Comparison of ENCODE assay signal across 30 mouse cellular contexts in the genomic region with DNA sequence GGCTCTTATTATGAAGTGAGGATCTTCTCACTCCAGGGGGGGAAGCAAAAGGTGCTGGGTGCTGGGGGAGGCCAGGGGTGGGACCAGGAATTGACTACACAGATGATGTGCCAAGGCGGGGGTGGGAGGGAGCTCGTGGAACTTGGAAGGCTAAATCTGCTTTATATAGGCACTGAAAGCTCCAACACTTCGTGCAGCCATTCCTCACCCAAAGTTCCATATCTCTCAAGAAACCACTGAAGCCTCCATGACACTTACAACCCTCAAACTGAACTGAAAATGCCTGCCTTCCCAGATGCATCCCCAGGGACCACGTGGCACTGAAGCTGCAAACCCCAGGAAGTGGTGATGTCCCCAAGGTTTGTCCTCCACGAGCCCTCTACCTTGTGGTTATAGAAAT. TPM values are rescaled to one million over a fixed set of nuclear protein-coding genes. Genes with fewer than 3 reads are reported as not detected.
DNase-seq lines count a peak whose midpoint lies in the region; ATAC-seq lines count a peak whose summit lies in the region.
"Had no signal": no experiment of that assay in that cellular context is flagged by ENCODE, and none has a peak within 500 bp of the region (broad histone marks: within the 10 kb centered on the region; RNA-seq: fewer than 3 reads in every experiment).

No protein-coding gene starts in this region.

- intact Hi-C loops in left cerebral cortex, postnatal 4 days (cut with DNase I): no loop called here

- peak; percentile 52; the same call in 1 of the 2 replicates for ATAC-seq in frontal cortex, adult (ENCODE audit: low TSS enrichment)
- ATAC-seq in lung, embryonic 15.5 days (ENCODE audit: borderline replicate concordance, extremely low read depth, low FRiP score, low TSS enrichment): no peak
- no peak for ATAC-seq in midbrain, embryonic 11.5 days (ENCODE audit: low FRiP score)
- no peak for ATAC-seq in midbrain, embryonic 16.5 days
- ATAC-seq: forebrain, embryonic 15.5 days; hindbrain, postnatal 0 days had no signal

- peaks cover 46% of the 10 kb centered on the region for H3K4me1 ChIP-seq in lung, embryonic 15.5 days
- H3K4me1 ChIP-seq in midbrain, embryonic 11.5 days (ENCODE audit: control insufficient read depth, insufficient read depth, low read length): no peaks in the 10 kb centered on the region
- H3K4me1 ChIP-seq in midbrain, embryonic 16.5 days (ENCODE audit: control insufficient read depth, insufficient read depth, low read length): no peaks in the 10 kb centered on the region
- H3K4me1 ChIP-seq: forebrain, embryonic 12.5 days; forebrain, embryonic 15.5 days; hindbrain, embryonic 13.5 days had no signal

- H3K9me3 ChIP-seq in lung, embryonic 15.5 days: no peaks in the 10 kb centered on the region
- H3K9me3 ChIP-seq in midbrain, embryonic 11.5 days (ENCODE audit: control insufficient read depth, low read length): no peaks in the 10 kb centered on the region
- no peaks in the 10 kb centered on the region for H3K9me3 ChIP-seq in midbrain, embryonic 16.5 days (replicated peaks; ENCODE audit: control insufficient read depth, low read length, poor library complexity, severe bottlenecking)
- H3K9me3 ChIP-seq: embryonic facial prominence, embryonic 10.5 days; embryonic facial prominence, embryonic 13.5 days; forebrain, embryonic 12.5 days; forebrain, embryonic 15.5 days; heart, embryonic 12.5 days; heart, embryonic 15.5 days; hindbrain, embryonic 10.5 days; hindbrain, embryonic 13.5 days had no signal

- no peak overlapping the region for H3K4me3 ChIP-seq in lung, embryonic 15.5 days
- no peak overlapping the region for H3K4me3 ChIP-seq in midbrain, embryonic 11.5 days (ENCODE audit: low read depth, low read length)
- H3K4me3 ChIP-seq in midbrain, embryonic 16.5 days (ENCODE audit: low read depth, low read length): no peak overlapping the region
- H3K4me3 ChIP-seq: embryonic facial prominence, embryonic 10.5 days; embryonic facial prominence, embryonic 13.5 days; erythroblast, embryonic 14.5 days; forebrain, embryonic 12.5 days; forebrain, embryonic 15.5 days; heart, embryonic 12.5 days; heart, embryonic 15.5 days; hindbrain, embryonic 10.5 days; hindbrain, embryonic 13.5 days had no signal

- no peaks in the 10 kb centered on the region for H3K36me3 ChIP-seq in lung, embryonic 15.5 days
- H3K36me3 ChIP-seq in midbrain, embryonic 11.5 days (ENCODE audit: control insufficient read depth, insufficient read depth, low read length): peaks cover 10% of the 10 kb centered on the region
- no peaks in the 10 kb centered on the region; the same call in none of the 2 replicates for H3K36me3 ChIP-seq in midbrain, embryonic 16.5 days (ENCODE audit: control insufficient read depth, insufficient read depth, low read length)
- H3K36me3 ChIP-seq: embryonic facial prominence, embryonic 13.5 days; heart, embryonic 12.5 days; heart, embryonic 15.5 days had no signal

- no peak overlapping the region for H3K9ac ChIP-seq in lung, embryonic 15.5 days
- H3K9ac ChIP-seq in midbrain, embryonic 11.5 days (ENCODE audit: low read length): no peak overlapping the region
- no peak overlapping the region for H3K9ac ChIP-seq in midbrain, embryonic 16.5 days (ENCODE audit: low read depth, low read length)
- H3K9ac ChIP-seq: embryonic facial prominence, embryonic 13.5 days; forebrain, embryonic 12.5 days; forebrain, embryonic 15.5 days; heart, embryonic 12.5 days; heart, embryonic 15.5 days; hindbrain, embryonic 13.5 days had no signal

- no peaks in the 10 kb centered on the region for H3K27me3 ChIP-seq in lung, embryonic 15.5 days
- no peaks in the 10 kb centered on the region for H3K27me3 ChIP-seq in midbrain, embryonic 11.5 days (ENCODE audit: control insufficient read depth, insufficient read depth, low read length)
- no peaks in the 10 kb centered on the region for H3K27me3 ChIP-seq in midbrain, embryonic 16.5 days (ENCODE audit: control insufficient read depth, insufficient read depth, low read depth, low read length)
- H3K27me3 ChIP-seq: embryonic facial prominence, embryonic 13.5 days; forebrain, embryonic 12.5 days; forebrain, embryonic 15.5 days; heart, embryonic 12.5 days; heart, embryonic 15.5 days; hindbrain, embryonic 13.5 days had no signal

- no peak for DNase-seq in frontal cortex, postnatal 36 days (ENCODE audit: low spot score in 2 of 2)
- no peak for DNase-seq in lung, adult 18-20 months
- DNase-seq in midbrain, embryonic 11.5 days (ENCODE audit: low spot score, missing footprints): peak; percentile 51
- DNase-seq in left cerebral cortex, postnatal 4 days: no peak
- DNase-seq in kidney, adult 18-20 months: no peak
- DNase-seq: adrenal gland, postnatal 25 days; B cell, adult 2 months; cerebellum, adult 11-12 months; cerebellum, adult 8-10 months; cerebellum, postnatal 10 days; cerebellum, postnatal 36 days; embryo, embryonic 11 days; gastrocnemius, postnatal 36 days; heart, postnatal 10 days; heart, postnatal 36 days had no signal

- WGBS in lung, embryonic 15.5 days: 48% methylated on average over 5 of the region's 5 CpGs
- WGBS in midbrain, embryonic 11.5 days: 82% methylated on average over 5 of the region's 5 CpGs
- WGBS in midbrain, embryonic 16.5 days: 87% methylated on average over 5 of the region's 5 CpGs

- no peak overlapping the region for H3K4me2 ChIP-seq in lung, embryonic 15.5 days
- H3K4me2 ChIP-seq in midbrain, embryonic 11.5 days: no peak overlapping the region
- no peak overlapping the region for H3K4me2 ChIP-seq in midbrain, embryonic 16.5 days (ENCODE audit: low read length)
- H3K4me2 ChIP-seq: embryonic facial prominence, embryonic 13.5 days; forebrain, embryonic 12.5 days; forebrain, embryonic 15.5 days; heart, embryonic 12.5 days; heart, embryonic 15.5 days; hindbrain, embryonic 13.5 days had no signal

- H3K27ac ChIP-seq in lung, embryonic 15.5 days: 0 out of 2 replicates have a peak overlapping the region, but pooled peaks have one; percentile 84
- H3K27ac ChIP-seq in midbrain, embryonic 11.5 days (ENCODE audit: low read depth, low read length): no peak overlapping the region
- no peak overlapping the region for H3K27ac ChIP-seq in midbrain, embryonic 16.5 days (ENCODE audit: low read length)
- H3K27ac ChIP-seq: embryonic facial prominence, embryonic 10.5 days; embryonic facial prominence, embryonic 13.5 days; forebrain, embryonic 12.5 days; forebrain, embryonic 15.5 days; heart, embryonic 15.5 days; hindbrain, embryonic 10.5 days; hindbrain, embryonic 13.5 days; hindbrain, postnatal 0 days had no signal

RNA-seq across cellular contexts. Expression of gene Rassf2, which starts 26.1 kb away (rescaled TPM):
- 11.9 and 13.5 TPM in 2 replicates for polyA plus RNA-seq in lung, embryonic 15.5 days (2015; fragmentation: Nextera tagmentation; extraction: Ambion mirVana)
- polyA plus RNA-seq in midbrain, embryonic 11.5 days (2014; fragmentation: Nextera tagmentation; extraction: Ambion mirVana): 32.3 and 33.2 TPM in 2 replicates
- polyA plus RNA-seq in midbrain, embryonic 16.5 days (2015; fragmentation: Nextera tagmentation; extraction: Ambion mirVana): 24.2 and 28.9 TPM in 2 replicates
- total RNA-seq in left cerebral cortex, postnatal 4 days (2021): 10 to 100 TPM; 48.7 to 52.5 TPM

RNA-seq across cellular contexts. Expression of gene Prnd, which starts 53.3 kb away (rescaled TPM):
- 44.2 and 44.8 TPM in 2 replicates for polyA plus RNA-seq in lung, embryonic 15.5 days (2015; fragmentation: Nextera tagmentation; extraction: Ambion mirVana)
- polyA plus RNA-seq in midbrain, embryonic 11.5 days (2014; fragmentation: Nextera tagmentation; extraction: Ambion mirVana): 5.3 and 6.9 TPM in 2 replicates
- 8.0 and 10.7 TPM in 2 replicates for polyA plus RNA-seq in midbrain, embryonic 16.5 days (2015; fragmentation: Nextera tagmentation; extraction: Ambion mirVana)
- 10 to 100 TPM in 1 of 2 experiments, 1 to 10 TPM in 1; 8.1 to 10.0 TPM for total RNA-seq in left cerebral cortex, postnatal 4 days (2021)
- total RNA-seq: adrenal gland, postnatal 25 days; granulocyte monocyte progenitor cell, adult 5-6 weeks; MEL had no signal
- polyA plus RNA-seq: erythroblast, embryonic 14.5 days had no signal
